Mouse (Mus musculus) 3134 (cell line): ENCODE measurements around the gene Cstb.

ENCODE experiments used
- DNase-seq: peaks from one replicate; pipeline ENCODE4 v3.0.0-alpha.2; 2011; ENCODE audit warnings: low spot score; ENCODE audit not compliant: insufficient read length; ENCODE audit errors: extremely low read depth

Cstb gene

DNA sequence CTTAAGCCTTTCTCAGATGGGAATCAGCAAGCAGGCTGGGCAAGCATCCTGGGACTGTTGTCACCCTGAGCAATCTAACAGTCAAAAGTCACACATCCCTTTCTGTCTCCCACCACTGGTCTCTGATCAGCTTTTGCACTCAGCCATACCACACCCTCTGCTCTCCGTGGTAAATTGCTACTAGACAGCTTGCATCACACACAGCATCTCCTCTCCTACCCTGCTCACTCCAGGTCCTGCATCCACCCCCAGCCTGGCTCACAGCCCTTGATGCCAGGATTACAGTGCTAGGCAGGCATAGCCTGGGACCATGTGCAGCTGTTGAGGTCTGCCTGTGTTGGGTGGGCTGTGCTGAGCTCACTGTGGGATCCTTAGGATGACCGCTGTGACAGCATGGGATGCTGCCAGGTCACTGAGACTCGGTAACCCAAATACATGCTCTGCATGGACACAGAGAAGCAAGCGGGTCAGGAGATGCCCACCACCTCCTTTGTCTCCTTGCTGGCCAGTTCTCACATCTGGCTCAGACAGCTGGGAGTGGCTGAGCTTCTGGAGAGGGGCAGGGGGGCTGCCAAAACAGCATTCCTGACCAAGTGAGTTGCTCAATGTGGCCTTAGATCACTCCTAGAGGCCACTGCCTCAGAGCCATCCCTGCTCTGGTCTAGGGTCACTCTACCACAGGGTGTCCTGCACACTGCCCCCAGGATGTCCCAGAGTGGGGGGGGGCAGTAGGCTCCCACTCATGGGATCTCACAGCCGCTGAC, 33.1 kb downstream of the Cstb start:
- DNase-seq = no peak

DNA sequence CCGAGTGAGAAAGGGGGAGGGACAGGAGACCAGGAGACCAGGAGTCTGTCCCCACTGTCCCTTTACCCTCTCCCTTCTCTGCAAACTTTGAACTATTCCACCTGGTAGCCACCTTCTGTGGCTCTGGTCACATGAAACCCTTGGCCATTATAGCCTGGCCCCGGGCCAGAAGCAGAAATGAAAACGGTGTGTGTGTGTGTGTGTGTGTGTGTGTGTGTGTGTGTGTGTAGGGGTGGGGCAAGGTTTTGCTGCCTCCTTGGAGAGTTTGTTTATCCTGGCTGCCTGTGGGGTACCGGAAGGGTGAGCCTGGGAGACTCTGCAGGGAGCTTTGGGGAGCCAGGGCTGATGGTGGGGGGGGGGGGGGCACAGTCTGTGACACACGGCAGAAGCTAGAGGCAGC, 35.0 kb downstream of the Cstb start:
- no peak for DNase-seq

DNA sequence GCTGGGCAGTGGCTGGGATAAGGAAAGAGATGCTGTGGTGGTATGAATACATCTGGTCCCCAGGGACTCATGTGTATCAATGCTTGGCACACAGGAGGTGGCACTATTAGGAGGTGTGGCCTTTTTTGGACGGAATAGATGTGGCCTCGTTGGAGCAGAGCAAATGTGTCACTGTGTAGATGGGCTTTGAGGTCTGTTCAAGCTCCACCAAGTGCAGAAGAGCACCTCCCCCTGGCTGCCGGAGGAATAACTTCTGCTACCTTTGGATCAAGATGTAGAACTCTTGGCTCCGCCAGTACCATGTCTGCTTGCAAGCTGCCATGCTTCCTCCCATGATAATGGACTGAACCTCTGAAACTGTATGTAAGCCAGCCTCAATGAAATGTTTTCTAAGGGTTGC, 36.3 kb downstream of the Cstb start:
- DNase-seq = no peak

DNA sequence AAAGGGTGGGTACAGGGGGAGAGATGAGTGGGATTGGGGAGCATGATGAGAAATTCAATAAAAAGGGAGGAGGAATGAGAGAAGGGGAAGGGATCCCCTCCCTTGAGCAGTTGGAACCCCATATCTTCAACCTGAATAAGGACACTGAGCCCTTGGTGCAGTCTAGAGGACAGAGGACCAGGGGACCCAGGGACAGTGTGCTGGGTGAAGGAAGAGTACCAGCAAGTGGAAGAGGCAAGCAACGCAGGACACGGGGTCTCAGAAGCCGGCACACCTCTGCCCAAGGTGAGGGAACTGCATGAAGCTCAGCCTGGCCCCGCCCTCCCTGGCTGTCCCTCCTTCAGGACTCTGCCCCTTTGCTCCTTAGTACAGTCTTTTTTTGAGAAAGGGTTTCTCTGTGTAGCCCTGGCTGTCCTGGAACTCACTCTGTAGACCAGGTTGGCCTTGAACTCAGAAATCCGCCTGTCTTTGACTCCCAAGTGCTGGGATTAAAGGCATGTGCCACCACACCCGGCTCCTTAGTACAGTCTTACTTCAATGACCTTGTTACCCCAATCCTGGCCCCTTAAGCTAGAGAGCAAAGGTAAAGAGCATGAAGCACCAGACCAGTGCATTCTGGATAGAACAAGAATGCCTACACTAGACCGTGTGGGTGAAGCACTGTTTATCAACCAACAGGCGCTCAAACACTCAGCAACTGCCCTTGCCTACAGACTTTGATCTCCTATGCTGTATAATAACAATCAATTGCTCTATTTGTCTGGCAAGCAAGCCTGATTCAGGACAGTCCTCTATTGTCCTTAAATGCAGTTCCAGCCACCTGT, 37.7 kb downstream of the Cstb start:
- no peak for DNase-seq

DNA sequence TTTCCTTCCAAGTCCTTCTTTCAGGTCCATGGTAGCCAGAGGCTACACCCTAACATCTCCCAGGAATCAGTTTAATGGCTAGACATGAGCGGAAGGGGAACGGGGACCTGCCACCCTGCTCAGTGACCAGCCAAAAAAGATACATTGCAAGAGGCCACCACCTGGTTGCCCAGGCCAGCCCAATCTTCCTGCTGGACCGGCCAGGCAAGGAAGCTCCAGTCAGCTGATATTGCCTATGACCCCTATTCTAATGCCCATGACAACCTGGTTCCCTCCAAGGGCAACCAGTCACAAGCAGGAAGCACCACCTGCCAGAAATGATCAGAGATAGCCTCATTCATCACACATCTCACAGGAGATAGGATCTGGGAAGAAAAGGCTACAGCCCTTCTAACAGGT, 38.3 kb downstream of the Cstb start:
- no peak for DNase-seq

DNA sequence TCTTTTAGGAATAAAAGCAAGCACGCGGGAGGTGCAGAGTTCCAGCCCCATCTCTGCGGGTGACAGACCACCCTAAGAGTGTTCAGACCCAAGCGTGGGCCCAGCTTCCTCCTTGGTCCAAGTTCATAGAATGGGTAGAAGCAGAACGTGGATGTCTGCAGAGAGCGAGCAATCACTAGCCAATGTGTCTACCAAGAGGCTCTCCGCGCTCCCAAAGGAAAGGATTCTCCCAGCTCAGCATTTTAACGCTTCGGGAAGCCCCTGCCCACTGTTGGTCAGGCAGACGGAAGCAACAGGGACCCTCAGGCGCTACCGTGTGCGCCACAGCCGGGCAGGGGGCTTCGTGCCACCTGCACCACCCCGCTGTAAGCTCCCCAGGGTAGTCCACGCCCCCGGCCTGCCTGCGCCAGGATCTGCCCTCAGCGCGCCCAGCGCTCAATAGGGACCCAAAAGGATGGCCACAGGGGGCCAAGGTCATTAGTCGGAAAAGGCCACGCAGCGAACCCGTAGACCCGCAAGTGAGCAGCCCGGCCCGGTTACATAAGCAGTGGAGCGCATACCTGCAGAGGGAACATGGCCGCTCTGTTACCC, 38.8 kb downstream of the Cstb start:
- no peak for DNase-seq

DNA sequence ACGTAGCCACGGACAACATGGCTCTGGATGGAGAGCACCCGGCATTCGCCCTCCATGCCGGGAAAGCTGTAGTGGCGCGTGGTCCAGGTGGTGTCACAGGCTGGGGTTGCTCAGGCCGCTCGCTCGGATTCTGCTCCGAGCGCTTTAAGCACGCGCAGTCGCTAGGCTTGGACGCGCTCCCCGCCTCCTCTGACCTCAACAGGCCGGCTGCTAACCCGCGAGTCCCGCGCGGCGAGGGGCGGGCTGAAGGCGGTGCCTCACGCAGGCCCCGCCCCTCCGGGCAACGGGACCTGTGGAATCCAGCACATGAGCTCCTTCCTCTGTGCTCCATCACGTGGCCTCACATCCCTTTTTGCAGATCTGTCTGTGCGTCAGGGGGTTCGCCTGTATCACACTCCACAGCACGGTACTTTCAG, 39.3 kb downstream of the Cstb start, which contains the start of gene Pdxk:
Gene Pdxk (minus strand): TSS at position 184 of the 416 bp plus-strand sequence.
- DNase-seq = peak; percentile 99

DNA sequence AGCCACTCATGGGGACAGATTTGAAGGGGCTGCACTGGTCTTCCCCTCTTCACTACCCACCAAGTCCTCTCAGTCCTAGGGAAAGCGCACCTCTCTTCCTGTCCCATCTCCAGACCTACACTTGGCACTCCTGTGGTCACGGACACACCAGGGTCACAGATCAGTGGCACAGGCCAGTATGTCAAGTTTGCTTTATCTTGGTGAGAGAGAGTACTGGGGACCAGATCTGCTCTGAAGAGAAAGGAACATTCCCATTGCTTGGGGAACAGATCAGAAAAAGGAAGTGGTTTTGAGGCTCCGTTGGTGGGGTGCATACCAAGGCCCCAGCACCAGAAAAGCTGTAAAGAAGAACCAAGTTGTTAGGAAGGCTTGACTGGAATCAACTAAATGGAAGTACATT, 40.0 kb downstream of the Cstb start:
- no peak for DNase-seq

DNA sequence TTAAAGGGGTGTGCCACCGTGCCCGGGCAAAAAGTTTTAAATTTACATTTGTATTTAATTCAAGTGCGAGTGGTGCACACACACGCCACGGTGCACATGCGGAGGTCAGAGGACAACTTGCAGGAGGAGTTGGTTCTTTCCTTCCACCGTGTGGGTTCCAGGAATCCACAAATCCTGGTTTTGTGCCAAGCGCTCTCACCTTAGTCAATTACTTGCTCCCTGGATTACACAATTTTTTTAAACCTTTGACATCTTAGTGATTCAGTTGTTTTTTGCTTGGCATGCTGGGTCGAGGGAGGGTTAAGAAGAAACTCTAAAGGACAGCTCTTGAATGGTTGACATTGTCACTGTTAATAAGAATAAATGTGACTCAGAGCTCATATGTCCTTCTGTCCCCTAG, 41.2 kb downstream of the Cstb start:
- no peak for DNase-seq

DNA sequence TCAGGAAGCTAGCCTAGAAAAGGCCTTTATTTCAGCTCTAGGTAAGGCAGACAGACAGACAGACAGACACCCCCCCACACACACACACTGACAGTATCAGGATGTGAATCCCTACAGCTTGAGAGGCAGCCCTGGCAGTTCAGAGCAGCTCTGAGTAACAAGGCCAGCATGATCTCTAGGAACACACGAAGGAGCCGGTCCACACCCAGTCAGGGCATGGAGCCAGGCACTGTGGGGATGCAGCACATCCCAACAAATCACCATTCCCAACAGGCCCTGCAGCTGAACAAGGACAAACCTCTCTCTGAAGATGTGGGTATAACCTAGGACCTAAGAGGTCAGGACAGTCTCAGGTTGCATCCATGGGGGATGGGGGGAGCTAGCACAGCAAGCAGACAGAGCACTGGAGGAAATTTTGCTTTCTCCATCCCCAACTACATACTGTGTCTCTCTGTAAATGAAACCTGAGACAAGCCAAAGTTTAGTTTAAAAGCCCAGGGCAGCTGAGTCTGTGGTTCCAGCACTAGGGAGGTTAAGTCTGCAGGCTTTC, 42.4 kb downstream of the Cstb start:
- no peak for DNase-seq

DNA sequence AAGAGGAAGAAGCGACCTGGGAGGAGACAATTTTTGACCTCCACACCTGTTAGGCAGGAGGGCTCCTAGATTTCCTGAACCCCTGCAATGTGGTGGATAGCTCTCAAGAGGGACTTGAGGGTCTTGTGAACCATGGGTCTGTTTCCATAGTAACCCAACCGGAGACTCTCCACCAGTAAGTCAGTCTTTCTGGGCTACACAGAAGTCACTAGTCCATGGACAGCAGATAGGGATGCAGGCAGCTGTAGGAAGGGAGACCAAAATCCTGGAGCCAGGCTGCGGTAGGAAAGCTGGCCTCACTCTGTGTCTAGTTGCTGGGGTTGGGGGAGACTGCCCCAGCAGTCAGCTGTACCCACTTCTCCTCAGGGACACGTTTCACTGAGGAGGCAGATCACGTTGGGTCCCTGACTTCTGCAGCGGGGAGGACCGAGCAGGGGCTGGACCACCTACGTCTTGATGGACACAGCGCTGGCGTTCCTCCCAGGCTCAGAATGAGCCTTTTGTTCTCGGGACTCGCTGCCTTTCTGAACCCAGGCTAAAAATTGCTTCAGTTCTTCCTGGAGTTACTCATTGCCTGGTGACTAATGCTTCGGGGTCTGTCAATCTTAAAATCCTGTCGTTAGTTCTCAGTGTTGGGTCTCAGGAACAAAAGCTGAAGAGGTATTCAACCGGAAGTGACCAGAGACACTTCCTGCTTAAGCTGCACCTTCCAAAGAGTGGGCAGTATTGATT, 45.3 kb downstream of the Cstb start:
- DNase-seq = peak; percentile 71

DNA sequence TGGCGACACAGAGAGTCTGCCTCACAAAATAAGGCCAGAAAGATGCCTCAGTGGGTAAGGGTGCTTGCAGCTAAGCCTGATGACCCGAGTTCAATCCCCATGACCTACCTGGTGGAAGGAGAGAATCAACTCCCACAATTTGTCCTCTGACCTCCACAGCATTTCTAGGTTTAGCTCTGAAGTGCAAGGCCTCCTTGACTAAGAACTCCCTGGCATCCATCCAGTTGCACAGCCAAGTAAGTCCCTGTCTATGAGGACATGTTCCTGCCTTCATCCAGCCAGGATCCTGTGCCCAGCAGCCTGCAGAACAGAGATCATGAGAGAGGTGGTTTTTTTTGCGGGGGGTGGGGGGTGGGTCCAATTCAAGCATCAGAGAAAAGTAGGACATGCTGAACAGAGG, 46.6 kb downstream of the Cstb start:
- no peak for DNase-seq

DNA sequence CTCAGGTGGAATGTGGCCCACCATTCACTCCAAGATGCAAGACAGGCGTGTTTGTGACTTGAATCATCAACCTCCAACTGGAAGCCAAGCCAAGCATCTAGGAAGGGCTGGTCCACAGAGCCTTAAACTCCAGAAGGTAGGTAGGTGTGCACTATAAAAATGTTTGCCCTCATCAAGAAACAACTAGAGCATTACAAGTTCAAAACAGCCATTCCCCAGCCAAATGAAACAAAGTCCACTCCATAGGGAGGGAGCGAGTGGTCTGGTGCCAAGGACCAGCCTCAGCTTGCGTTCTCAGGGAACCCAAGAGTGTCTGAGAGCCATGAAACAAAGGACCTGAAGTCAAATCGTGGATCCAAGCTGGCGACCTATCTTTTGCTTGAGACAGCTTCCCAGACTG, 48.0 kb downstream of the Cstb start:
- DNase-seq = no peak

DNA sequence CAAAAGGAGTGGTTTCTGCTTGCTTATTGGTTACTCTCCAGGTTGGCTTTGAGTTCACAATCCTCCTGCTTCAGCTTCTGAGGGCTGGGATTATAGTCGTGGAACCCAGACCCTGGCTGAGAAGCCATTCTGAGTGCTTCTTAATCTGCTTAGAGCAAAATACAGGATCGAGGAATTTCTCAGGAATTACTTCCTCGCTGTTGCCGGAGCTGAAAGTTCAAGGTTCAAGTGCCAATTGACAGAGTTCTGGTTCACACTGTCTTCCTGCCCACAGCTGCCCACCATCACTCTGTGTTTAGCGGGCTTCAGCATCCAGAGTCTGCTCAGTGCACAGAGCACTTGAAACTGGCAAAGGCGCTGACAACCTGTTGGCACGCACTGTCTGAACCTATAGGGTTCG, 49.3 kb downstream of the Cstb start:
- DNase-seq = no peak

DNA sequence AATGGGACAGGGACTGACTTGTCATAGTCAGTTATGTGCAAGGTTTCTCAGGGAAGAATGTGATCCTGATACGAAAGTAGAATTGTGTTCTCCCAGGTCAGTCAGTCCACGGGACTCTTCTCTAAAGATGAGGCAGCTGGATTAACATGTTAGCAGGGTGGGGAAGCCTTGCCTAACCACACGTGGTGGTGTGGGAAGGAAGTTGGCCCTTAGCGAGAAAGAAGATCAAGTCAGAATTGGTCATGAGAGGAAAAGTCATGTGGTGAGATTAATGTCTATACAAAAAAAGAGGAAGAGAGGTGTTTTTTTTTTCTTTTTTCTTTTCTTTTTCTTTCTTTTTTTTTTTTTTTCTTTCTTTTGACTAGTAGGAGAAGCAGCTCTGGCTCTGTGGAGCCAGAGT, 51.4 kb downstream of the Cstb start:
- no peak for DNase-seq
